Mouse (Mus musculus) left cerebral cortex, postnatal 25 days (tissue): ENCODE results near the gene Mfsd4b5. TPM values are rescaled to one million over a fixed set of nuclear protein-coding genes. Genes with fewer than 3 reads are reported as not detected.
"Not testable (repeated sequence)": the region's sequence is repeated elsewhere in the genome, so short reads cannot be mapped to it uniquely, and the experiment has no call there.

Experiments used
- DNase-seq, 2 experiments: peaks; one replicate each; pipeline ENCODE4 v3.0.0; 2022; ENCODE audit warnings: low spot score in 2 of 2, mixed read lengths in 1 of 2
- intact Hi-C: fragments of 180-260 bp; cut with DNase I; formaldehyde crosslinking; loops from one replicate; pipeline ENCODE4 v1.15.1; 2025
- total RNA-seq, 2 experiments: library from RNA; stranded (reverse); gene quantifications; 2 replicates each; pipeline ENCODE4 v1.2.3; 2021

Mfsd4b5 gene
- total RNA-seq = under 1 TPM; 0.34 to 0.41 TPM

DNA sequence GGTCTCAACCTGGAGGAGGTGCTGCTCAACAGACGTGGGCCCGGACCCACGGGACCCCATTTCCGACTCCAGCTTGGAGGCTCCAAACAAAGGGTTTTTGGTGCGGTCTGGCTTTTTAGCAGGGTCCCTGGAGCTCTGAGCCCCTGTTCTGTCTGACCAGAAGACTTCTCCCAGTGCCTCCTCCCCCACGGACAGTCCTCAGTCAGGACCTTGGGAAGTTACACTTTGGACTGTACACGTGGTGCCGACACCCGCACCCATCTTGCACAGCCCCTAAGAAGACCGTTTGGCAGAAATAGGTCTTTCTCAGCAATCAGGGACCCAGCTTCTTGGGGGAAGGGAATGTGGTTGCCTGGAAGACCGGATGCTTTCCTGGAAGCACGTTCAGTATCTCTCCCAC, at the start of gene Mfsd4b5:
Mfsd4b5 (minus strand) TSS at position 181 of the 400 bp plus-strand sequence.
- no peak for DNase-seq
- intact Hi-C loops = no loop called here

DNA sequence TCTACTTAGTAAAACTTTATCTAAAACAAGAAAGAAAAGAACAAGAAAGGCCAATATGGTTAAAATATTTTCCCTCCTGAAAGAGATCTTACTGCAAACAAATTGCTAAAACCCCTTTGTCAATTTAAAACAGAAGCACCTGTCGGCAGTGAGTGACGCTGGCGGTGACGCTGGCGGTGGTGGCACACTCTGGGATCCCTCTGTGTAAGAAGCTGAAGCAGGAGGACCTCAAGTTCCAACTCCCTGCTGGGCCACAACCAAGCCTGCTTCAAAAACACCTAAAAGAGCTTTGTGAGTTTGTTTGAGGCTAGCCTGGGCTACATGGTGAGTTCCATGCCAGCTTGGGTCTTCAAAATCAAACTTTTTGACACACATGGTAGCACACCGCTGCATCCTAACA, 48.5 kb upstream of the Mfsd4b5 start:
- intact Hi-C loops = no loop called here
- no peak for DNase-seq

DNA sequence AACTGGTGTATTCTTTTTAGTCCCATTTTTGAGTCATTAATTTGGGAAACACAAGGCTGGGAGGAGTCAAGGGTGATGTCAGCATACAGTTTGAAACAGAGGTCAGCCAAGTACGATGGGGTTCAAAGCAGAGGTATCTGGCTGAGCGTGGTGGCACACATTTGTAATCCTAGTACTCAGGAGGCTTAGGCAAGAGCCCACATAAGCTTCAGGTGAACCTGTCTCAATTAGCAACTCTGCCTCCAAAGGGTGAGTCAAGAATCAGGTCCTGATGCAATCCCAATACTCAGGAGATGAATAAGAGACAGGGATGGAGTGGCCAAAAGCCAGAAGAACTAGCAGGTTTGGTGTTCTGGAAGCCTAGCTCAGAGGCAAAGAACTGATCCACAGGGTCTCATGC, 46.5 kb upstream of the Mfsd4b5 start:
- DNase-seq = no peak
- intact Hi-C loops = no loop called here

- intact Hi-C loops = no loop called here
- DNase-seq = no peak
Measured at GRCm38 (mm10) chr10:40030716-40031115, 44.3 kb upstream of the Mfsd4b5 start.

GRCm38 (mm10) chr10:40029610-40030009, 43.2 kb upstream of the Mfsd4b5 start:
- no peak for DNase-seq
- intact Hi-C loops = no loop called here

- intact Hi-C loops = no loop called here
- DNase-seq = no peak
Measured at GRCm38 (mm10) chr10:40028091-40028490, 41.6 kb upstream of the Mfsd4b5 start.

DNA sequence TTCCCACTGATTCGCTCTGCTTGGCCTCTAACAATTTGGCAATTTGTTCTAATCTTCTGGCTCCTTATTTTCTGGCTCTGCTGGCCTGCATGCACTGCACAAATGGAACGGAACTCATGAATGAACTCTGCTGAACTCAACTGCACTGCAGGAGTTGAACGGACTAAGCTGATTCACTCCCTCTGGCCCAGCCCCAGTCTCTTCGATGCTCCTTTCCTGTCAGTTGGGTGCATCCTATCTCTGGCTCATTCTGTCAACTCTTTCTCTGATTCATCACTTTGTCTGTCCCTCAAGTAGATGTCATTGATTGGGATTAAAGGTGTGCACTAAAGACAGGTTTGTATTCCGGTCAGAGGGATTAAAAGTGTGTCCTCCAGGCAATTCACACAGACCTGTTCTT, 40.1 kb upstream of the Mfsd4b5 start:
- intact Hi-C loops = no loop called here
- no peak for DNase-seq

DNA sequence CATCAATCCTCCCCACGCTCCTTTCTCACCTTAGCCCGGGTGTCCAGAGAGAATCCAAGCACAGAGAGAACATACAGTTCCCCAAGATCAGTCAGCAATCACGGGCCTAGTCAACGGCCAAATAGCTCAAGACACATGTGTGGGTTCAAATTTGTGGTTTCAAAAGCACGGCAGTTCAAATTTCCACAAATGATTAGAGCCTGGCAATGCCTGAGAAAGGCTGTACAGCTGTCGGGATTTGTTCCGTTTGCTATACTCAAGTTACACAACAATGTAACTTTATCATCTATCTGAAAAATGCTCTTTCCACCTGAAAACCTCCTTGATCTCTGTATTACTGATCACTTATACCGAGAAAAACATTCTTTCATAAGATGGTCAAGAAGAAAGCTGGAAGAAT, 39.1 kb upstream of the Mfsd4b5 start:
- DNase-seq = no peak
- intact Hi-C loops = no loop called here

DNA sequence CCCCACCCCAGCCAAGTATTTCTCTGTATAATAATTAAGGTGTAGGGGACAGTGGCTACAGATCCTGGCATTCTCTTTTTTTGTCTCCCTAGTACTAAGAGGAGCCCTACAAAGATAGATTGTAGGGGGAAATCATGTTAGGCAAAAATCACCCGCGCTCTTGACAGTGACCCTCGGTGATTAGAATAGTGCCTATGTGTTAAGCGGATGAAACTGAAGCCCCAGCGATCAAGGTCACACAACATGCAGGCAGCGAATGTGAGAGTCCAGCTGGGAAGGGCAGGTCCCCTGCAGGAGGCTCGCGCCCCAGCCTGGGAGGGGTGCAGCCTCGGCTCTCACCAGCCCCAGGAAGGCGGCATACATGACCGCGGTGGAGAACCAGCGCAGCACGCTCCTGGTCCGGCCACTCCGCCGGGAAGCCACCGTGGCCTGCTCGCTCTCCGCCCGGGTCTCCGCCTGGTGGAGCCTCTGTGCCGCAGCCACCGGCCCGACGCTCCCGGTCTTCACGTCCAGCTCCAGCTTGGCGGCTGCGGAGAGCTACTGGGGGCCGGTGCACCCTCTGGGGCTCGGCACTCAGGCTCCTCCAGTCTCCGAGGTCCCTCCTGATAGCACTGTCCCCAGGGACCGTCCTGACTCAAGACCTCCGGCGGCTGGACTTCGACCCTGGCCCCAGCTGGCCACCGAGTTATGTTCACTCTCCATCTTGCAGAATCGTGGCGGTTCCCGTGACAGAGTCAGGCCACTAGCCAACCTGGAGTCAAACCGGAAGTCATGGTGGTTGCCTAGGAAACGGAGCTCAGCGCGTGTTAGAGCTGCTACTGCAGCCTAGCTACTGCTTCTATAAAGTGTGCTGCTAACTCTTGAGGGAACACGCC, 38.3 kb upstream of the Mfsd4b5 start, which contains the start of gene Mfsd4b1:
Mfsd4b1 (minus strand) TSS at position 715 of the 875 bp plus-strand sequence.
- DNase-seq = peak; percentile 91 to 96
- intact Hi-C loops = no loop called here

GRCm38 (mm10) chr10:40020401-40020800, 34.0 kb upstream of the Mfsd4b5 start:
- intact Hi-C loops = no loop called here
- no peak for DNase-seq

- intact Hi-C loops = no loop called here
- no peak for DNase-seq
Measured at GRCm38 (mm10) chr10:40019492-40019891, 33.0 kb upstream of the Mfsd4b5 start.

GRCm38 (mm10) chr10:40018261-40018860, 31.9 kb upstream of the Mfsd4b5 start:
- intact Hi-C loops = no loop called here
- DNase-seq = no peak

GRCm38 (mm10) chr10:40009591-40009990, 23.1 kb upstream of the Mfsd4b5 start:
- intact Hi-C loops = no loop called here

GRCm38 (mm10) chr10:40008847-40009246, 22.4 kb upstream of the Mfsd4b5 start:
- intact Hi-C loops, DNase-seq: not testable (repeated sequence)

More at GRCm38 (mm10) chr10:40009591-40009990, 23.1 kb upstream of the Mfsd4b5 start:
- DNase-seq = no peak

- DNase-seq = no peak
- intact Hi-C loops = no loop called here
Measured at GRCm38 (mm10) chr10:40007953-40008352, 21.5 kb upstream of the Mfsd4b5 start.

DNA sequence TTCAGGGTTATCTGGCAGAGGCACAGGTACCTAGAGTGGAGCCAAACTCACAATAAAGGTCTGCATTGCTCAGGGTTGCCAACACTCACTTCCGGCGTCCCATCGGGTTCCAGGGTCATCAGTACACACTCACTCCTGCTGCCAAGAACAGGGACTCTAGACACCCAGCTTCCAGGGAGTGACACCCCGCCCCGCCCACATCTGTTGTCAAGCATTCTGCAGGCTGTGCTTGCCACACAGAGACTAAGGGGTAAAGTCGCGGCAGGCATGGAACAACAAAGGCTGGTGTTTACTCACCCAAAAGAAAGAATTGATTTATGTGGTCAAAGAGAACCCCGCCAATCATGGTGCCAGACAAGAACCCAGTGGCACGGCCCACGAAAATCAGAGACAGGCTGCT, 20.5 kb upstream of the Mfsd4b5 start:
- intact Hi-C loops = no loop called here
- DNase-seq = no peak

- DNase-seq = no peak
- intact Hi-C loops = no loop called here
Measured at GRCm38 (mm10) chr10:40000746-40001145, 14.3 kb upstream of the Mfsd4b5 start.

- intact Hi-C loops = no loop called here
- DNase-seq = no peak
Measured at GRCm38 (mm10) chr10:39991155-39991554, 4.7 kb upstream of the Mfsd4b5 start.

GRCm38 (mm10) chr10:39982604-39983003, 3.8 kb downstream of the Mfsd4b5 start:
- no peak for DNase-seq
- intact Hi-C loops = no loop called here

- no peak for DNase-seq
- intact Hi-C loops = no loop called here
Measured at GRCm38 (mm10) chr10:39978231-39978630, 8.2 kb downstream of the Mfsd4b5 start.

GRCm38 (mm10) chr10:39977346-39977745, 9.1 kb downstream of the Mfsd4b5 start:
- intact Hi-C loops = no loop called here
- DNase-seq = no peak
